Mouse (Mus musculus): ENCODE data around the gene Slc6a5. TPM values are rescaled to one million over a fixed set of nuclear protein-coding genes. Genes with fewer than 3 reads are reported as not detected.

Gene Slc6a5
- not detected for polyA plus RNA-seq (2015; fragmentation: Illumina TruSeq; extraction: RNeasy Lipid Tissue Mini Kit (QIAGEN cat#74804); ENCODE audit: insufficient read depth, low read depth, low replicate concordance)

DNA sequence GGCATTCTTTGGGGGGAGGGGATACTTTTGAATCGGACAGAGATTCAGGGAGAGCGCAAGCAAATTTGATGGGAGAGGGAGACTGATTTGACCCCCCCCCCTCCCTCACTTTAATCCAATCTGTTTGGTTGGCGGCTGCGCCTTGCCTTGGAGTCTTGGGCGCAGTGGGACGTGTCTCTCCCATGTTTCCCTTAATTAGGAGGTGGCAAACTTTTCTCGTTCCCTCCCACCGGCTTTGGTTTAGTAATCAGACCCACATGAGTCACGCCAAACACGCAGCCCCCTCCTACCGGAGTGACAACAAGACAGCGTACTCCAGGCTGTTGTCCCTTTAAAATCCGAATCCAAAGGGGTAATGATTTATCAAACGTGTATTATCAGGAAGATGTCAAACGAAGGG, at the start of gene Slc6a5:
Gene Slc6a5 (plus strand): TSS at position 297 of the 400 bp plus-strand sequence.

GRCm38 (mm10) chr7:49974841-49975440, 65.0 kb downstream of the Slc6a5 start, which contains the start of gene Nell1:
Nell1 (plus strand) TSS chr7:49974864.

Other genes starting within 250 kb of the Slc6a5 start
- gene Htatip2, start 151.0 kb upstream of the Slc6a5 start, polyA plus RNA-seq (2015; fragmentation: Illumina TruSeq; extraction: RNeasy Lipid Tissue Mini Kit (QIAGEN cat#74804); ENCODE audit: insufficient read depth, low read depth, low replicate concordance): 6.2 TPM
- gene Prmt3, start 131.8 kb upstream of the Slc6a5 start, polyA plus RNA-seq (2015; fragmentation: Illumina TruSeq; extraction: RNeasy Lipid Tissue Mini Kit (QIAGEN cat#74804); ENCODE audit: insufficient read depth, low read depth, low replicate concordance): 3.9 TPM
- 3.6 TPM for gene Nell1, start 64.7 kb downstream of the Slc6a5 start, polyA plus RNA-seq (2015; fragmentation: Illumina TruSeq; extraction: RNeasy Lipid Tissue Mini Kit (QIAGEN cat#74804); ENCODE audit: insufficient read depth, low read depth, low replicate concordance)